Mouse (Mus musculus): Measurements from ENCODE around the gene Nanos3. TPM values are rescaled to one million over a fixed set of nuclear protein-coding genes. Genes with fewer than 3 reads are reported as not detected.
A peak's percentile ranks its signal among the peaks of the same experiment; 100 is the strongest.

The Nanos3 gene
- total RNA-seq, 1 experiment from 2014 or later: 0.67 TPM

DNA sequence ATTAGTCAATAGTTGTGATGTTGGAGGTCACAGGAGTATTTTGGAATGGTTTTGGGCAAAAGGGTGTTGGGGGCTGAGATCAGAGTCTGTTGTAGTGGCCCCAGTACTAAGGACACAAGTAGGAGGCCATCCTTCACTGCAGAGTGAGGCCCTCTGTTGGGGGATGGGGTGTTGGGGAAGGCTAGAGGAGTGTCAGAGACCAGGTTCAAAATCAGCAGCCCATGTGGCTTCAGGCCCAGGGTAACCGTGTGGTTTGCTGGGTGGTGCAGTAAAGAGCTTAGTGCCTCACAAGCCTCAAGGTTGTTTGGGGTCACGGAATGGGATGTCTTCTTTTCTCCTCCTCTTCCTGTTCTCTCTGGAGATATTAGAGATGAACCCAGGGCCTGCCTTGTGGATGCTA lies 58.3 kb downstream of the Nanos3 start:
- no peak for DNase-seq

DNA sequence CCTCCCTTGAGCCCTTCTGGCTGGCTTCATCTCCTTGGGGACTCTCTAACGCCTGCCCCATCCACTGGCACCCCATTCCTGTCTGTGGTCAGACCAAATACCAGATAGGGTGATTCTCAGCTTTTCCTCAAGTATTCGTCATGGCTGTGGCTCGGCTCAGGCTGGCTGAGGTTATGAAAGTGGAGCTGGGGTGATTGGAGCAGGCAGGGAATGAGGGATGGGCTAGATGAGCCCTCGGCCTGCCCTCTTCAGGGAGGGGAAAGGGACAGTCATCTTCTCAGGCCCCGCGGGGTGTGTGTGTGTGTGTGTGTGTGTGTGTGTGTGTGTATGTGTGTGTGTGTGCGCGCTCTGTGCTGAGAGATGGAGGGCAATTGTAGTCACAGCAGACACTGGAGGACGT lies 59.4 kb downstream of the Nanos3 start, which contains the start of gene Podnl1:
Gene Podnl1 (plus strand): TSS at position 334 of the 400 bp plus-strand sequence.
- peak; percentile 76 for DNase-seq

Small RNA genes lying within 50 kb of the gene (microRNA-seq; reads per million reads assigned to microRNA genes)
- gene Gm25110: 0 reads per million in 2 experiments
- gene Mir181c: 1,590 to 2,332 reads per million in 2 experiments
- gene Mir181d: 1,286 to 2,187 reads per million in 2 experiments
- gene Mir23a: 34,644 to 36,617 reads per million in 2 experiments
- 0 reads per million in 2 experiments for gene Mir24-2
- gene Mir27a: 718 to 1,351 reads per million in 2 experiments
- gene Mir3074-2: 0 reads per million in 2 experiments

Other genes starting within 250 kb of the Nanos3 start
- gene Gm10644, start 230.0 kb downstream of the Nanos3 start, total RNA-seq (2021): 1.1 and 1.4 TPM in 2 replicates
- 9.7 and 10.7 TPM in 2 replicates for gene Asf1b, start 229.7 kb downstream of the Nanos3 start, total RNA-seq (2021)
- gene Prkaca, start 212.2 kb downstream of the Nanos3 start, total RNA-seq (2021): 251 and 300 TPM in 2 replicates
- gene Samd1, start 187.5 kb downstream of the Nanos3 start, total RNA-seq (2021): 37.0 and 42.5 TPM in 2 replicates
- 0.56 and 0.83 TPM in 2 replicates for gene 1700067K01Rik, start 183.7 kb downstream of the Nanos3 start, total RNA-seq (2021)
- not detected in 2 replicates for gene 2210011C24Rik, start 173.0 kb downstream of the Nanos3 start, total RNA-seq (2021)
- 0.38 and 0.52 TPM in 2 replicates for gene Palm3, start 163.7 kb downstream of the Nanos3 start, total RNA-seq (2021)
- 2.3 and 12.2 TPM in 2 replicates for gene Il27ra, start 142.6 kb downstream of the Nanos3 start, total RNA-seq (2021)
- 0.64 TPM in 1 of 2 replicates, not detected in the other for gene Rln3, start 140.2 kb downstream of the Nanos3 start, total RNA-seq (2021)
- gene Gm10643, start 120.1 kb downstream of the Nanos3 start, total RNA-seq (2021): 2.9 and 3.0 TPM in 2 replicates
- gene Rfx1, start 118.4 kb downstream of the Nanos3 start, total RNA-seq (2021): 15.2 and 17.3 TPM in 2 replicates
- 16.5 and 21.0 TPM in 2 replicates for gene Dcaf15, start 80.4 kb downstream of the Nanos3 start, total RNA-seq (2021)
- 0.44 and 1.1 TPM in 2 replicates for gene Podnl1, start 59.2 kb downstream of the Nanos3 start, total RNA-seq (2021)
- gene Cc2d1a, start 37.3 kb downstream of the Nanos3 start, total RNA-seq (2021): 23.8 and 31.0 TPM in 2 replicates
- 0.49 and 0.82 TPM in 2 replicates for gene 4930432K21Rik, start 37.2 kb downstream of the Nanos3 start, total RNA-seq (2021)
- gene Zswim4, start 51.8 kb upstream of the Nanos3 start, total RNA-seq (2021): 32.3 and 39.5 TPM in 2 replicates
- gene D8Ertd738e, start 64.5 kb upstream of the Nanos3 start, total RNA-seq (2021): 251 and 255 TPM in 2 replicates
- 25.0 and 35.5 TPM in 2 replicates for gene Mri1, start 72.1 kb upstream of the Nanos3 start, total RNA-seq (2021)
- gene Ccdc130, start 85.2 kb upstream of the Nanos3 start, total RNA-seq (2021): 17.5 and 22.0 TPM in 2 replicates
- gene Cacna1a, start 203.2 kb upstream of the Nanos3 start, total RNA-seq (2021): 4.5 and 10.4 TPM in 2 replicates

Measured in adrenal gland, postnatal 14 days (tissue).